Mouse (Mus musculus) heart, adult 2 months (tissue): Measurements from ENCODE around the gene Fryl. TPM values are rescaled to one million over a fixed set of nuclear protein-coding genes. Genes with fewer than 3 reads are reported as not detected.

Experiments used
- DNase-seq, 2 experiments: peaks; one replicate each; pipeline ENCODE4 v3.0.0; 2021
- H3K27ac ChIP-seq: fragments of 200-600 bp; 2 replicates; pipeline ENCODE4 v1.8.1; 2022
- H3K27me3 ChIP-seq: fragments of 200-500 bp; 2 replicates; pipeline ENCODE4 v1.6.1; 2012; ENCODE audit warnings: mild to moderate bottlenecking, low read length, inconsistent platforms, mixed read lengths; ENCODE audit not compliant: control insufficient read depth, insufficient read depth
- H3K36me3 ChIP-seq: fragments of 200-500 bp; 2 replicates; pipeline ENCODE4 v1.6.1; 2012; ENCODE audit warnings: low read length, inconsistent platforms; ENCODE audit not compliant: control insufficient read depth, insufficient read depth
- H3K4me1 ChIP-seq: fragments of 200-500 bp; 2 replicates; pipeline ENCODE4 v1.6.1; 2011; ENCODE audit warnings: low read length; ENCODE audit not compliant: control insufficient read depth, insufficient read depth
- H3K4me3 ChIP-seq: fragments of 200-600 bp; 2 replicates; pipeline ENCODE4 v1.8.1; 2022
- H3K79me2 ChIP-seq: fragments of 200-500 bp; replicated peaks from 2 replicates; pipeline ENCODE4 v1.6.1; 2012; ENCODE audit warnings: mild to moderate bottlenecking, inconsistent platforms, low read length, moderate library complexity, mixed read lengths; ENCODE audit not compliant: control insufficient read depth, insufficient read depth
- H3K9ac ChIP-seq: fragments of 200-500 bp; 2 replicates; pipeline ENCODE4 v1.6.1; 2012; ENCODE audit warnings: low read depth, mild to moderate bottlenecking, control low read depth, inconsistent platforms, low read length, mixed read lengths
- CTCF ChIP-seq: fragments of 200-600 bp; IDR thresholded peaks from 2 replicates; pipeline ENCODE4 v1.8.1; 2022; ENCODE audit warnings: antibody characterized with exemption, mild to moderate bottlenecking, moderate library complexity
- EP300 ChIP-seq: fragments of 200-500 bp; IDR thresholded peaks from 2 replicates; pipeline ENCODE4 v1.6.1; 2011; ENCODE audit warnings: low read depth, low read length, control low read depth; ENCODE audit not compliant: insufficient read depth
- POLR2A ChIP-seq: fragments of 200-500 bp; IDR thresholded peaks from 2 replicates; pipeline ENCODE4 v1.6.1; 2011; ENCODE audit warnings: mild to moderate bottlenecking, low read depth, low read length, control low read depth; ENCODE audit not compliant: insufficient read depth
- WGBS: fragments of 180-500 bp; shearing (Covaris S2); methylation state at CpG from one replicate; pipeline ENCODE4 v1.1.7; 2018; 5-methylcytosine and 5-hydroxymethylcytosine counted together
- intact Hi-C: fragments of 180-260 bp; cut with DNase I; formaldehyde crosslinking; loops from one replicate; pipeline ENCODE4 v1.15.1; 2025
- polyA plus RNA-seq: library from polyadenylated mRNA; depleted of rRNA; stranded (reverse); fragments of >200 nt; gene quantifications from 2 replicates; pipeline ENCODE4 v1.2.3, GENCODE M21; 2012
- total RNA-seq, 2 experiments: library from RNA; stranded (reverse); gene quantifications; 2 replicates each; pipeline ENCODE4 v1.2.3; 2021

The Fryl gene
- total and polyA plus RNA-seq, 3 experiments = 25.9 to 40.7 (median 32.9) TPM

- Histone ChIP-seq H3K4me3 (no peak overlapping the region), H3K79me2 (peaks cover 2% of the 10 kb centered on the region; the same call in 1 of the 2 replicates), H3K36me3 (peaks cover 8% of the 10 kb centered on the region), H3K9ac (no peak overlapping the region; the same call in 1 of the 2 replicates), H3K27ac (peak overlapping the region; percentile 33), H3K4me1 (peaks cover 38% of the 10 kb centered on the region), H3K27me3 (no peaks in the 10 kb centered on the region)
- 61% methylated on average over 17 of the region's 17 CpGs for WGBS
- intact Hi-C loops = no loop called here
- TF ChIP-seq POLR2A = no peak
- no peak for TF ChIP-seq EP300
- TF ChIP-seq CTCF = no peak
- DNase-seq = no peak
Measured at GRCm38 (mm10) chr5:73233018-73233881, 23.2 kb downstream of the Fryl start.

- TF ChIP-seq EP300 = no peak
- TF ChIP-seq CTCF = no peak
- TF ChIP-seq POLR2A = no peak
- no peaks in the 10 kb centered on the region for H3K27me3 ChIP-seq
- H3K4me3 ChIP-seq = no peak overlapping the region
- WGBS = 41% methylated on average over 9 of the region's 9 CpGs
- H3K79me2 ChIP-seq = peaks cover 2% of the 10 kb centered on the region; the same call in 1 of the 2 replicates
- no peak overlapping the region; the same call in 1 of the 2 replicates for H3K27ac ChIP-seq
- H3K36me3 ChIP-seq = peaks cover 8% of the 10 kb centered on the region
- intact Hi-C loops = no loop called here
- peaks cover 39% of the 10 kb centered on the region for H3K4me1 ChIP-seq
- H3K9ac ChIP-seq = no peak overlapping the region
- DNase-seq = no peak
Measured at GRCm38 (mm10) chr5:73232267-73232666, 24.2 kb downstream of the Fryl start.

DNA sequence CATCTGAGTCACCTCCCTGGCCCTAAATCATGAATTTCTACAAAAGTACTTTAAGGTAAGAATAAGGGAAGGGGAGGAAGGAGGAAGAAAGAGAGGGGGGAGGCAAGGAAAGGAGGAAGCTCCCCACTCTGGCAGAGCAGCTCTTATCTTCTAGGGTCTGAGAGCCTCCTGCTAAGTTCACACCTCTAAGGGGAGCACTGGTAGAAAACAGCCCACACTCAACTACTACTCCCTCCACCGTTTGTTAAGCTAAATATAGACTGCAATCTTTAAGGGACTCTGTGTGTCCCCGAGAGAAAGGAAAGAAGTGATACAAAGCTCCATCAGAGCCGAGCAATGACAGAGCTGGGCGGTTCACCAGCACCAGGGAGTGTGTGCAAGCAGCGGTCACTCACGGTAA lies 24.6 kb downstream of the Fryl start:
- Histone ChIP-seq H3K27me3 (no peaks in the 10 kb centered on the region), H3K27ac (no peak overlapping the region; the same call in 1 of the 2 replicates), H3K4me1 (peaks cover 38% of the 10 kb centered on the region), H3K9ac (no peak overlapping the region), H3K36me3 (peaks cover 8% of the 10 kb centered on the region), H3K79me2 (peaks cover 2% of the 10 kb centered on the region; the same call in 1 of the 2 replicates), H3K4me3 (no peak overlapping the region)
- no peak for DNase-seq
- TF ChIP-seq EP300 (no peak), CTCF (no peak), POLR2A (no peak)
- intact Hi-C loops = no loop called here
- WGBS = 14% methylated on average over 6 of the region's 6 CpGs

- intact Hi-C loops = no loop called here
- Histone ChIP-seq H3K27me3 (no peaks in the 10 kb centered on the region), H3K4me1 (peaks cover 35% of the 10 kb centered on the region), H3K79me2 (peaks cover 2% of the 10 kb centered on the region; the same call in 1 of the 2 replicates), H3K27ac (peak overlapping the region; percentile 45), H3K36me3 (peaks cover 8% of the 10 kb centered on the region), H3K4me3 (no peak overlapping the region), H3K9ac (no peak overlapping the region)
- WGBS = 55% methylated on average over 4 of the region's 4 CpGs
- no peak for DNase-seq
- no peak for TF ChIP-seq POLR2A
- no peak for TF ChIP-seq EP300
- TF ChIP-seq CTCF = no peak
Measured at GRCm38 (mm10) chr5:73230171-73230570, 26.2 kb downstream of the Fryl start.

GRCm38 (mm10) chr5:73229467-73229866 lies 27.0 kb downstream of the Fryl start:
- Histone ChIP-seq H3K27ac (peak overlapping the region; percentile 83), H3K36me3 (peaks cover 8% of the 10 kb centered on the region), H3K27me3 (no peaks in the 10 kb centered on the region), H3K79me2 (peaks cover 4% of the 10 kb centered on the region), H3K9ac (no peak overlapping the region), H3K4me3 (no peak overlapping the region), H3K4me1 (peaks cover 34% of the 10 kb centered on the region)
- peak in 1 of 2 experiments; percentile 56 for DNase-seq
- intact Hi-C loops = no loop called here
- 50% methylated on average over 6 of the region's 6 CpGs for WGBS
- TF ChIP-seq POLR2A (0 out of 2 replicates have a peak, but pooled peaks have one; percentile 19), EP300 (0 out of 2 replicates have a peak, but pooled peaks have one; percentile 23), CTCF (no peak)
